Mouse (Mus musculus): ENCODE results near the gene Fcer1g.

GRCm38 (mm10) chr1:171222238-171223155 is 11.7 kb downstream of the Fcer1g start, which contains the start of gene Tomm40l:
- TF ChIP-seq CTCF (IDR thresholded peaks at IDR 0.05; ENCODE audit: control insufficient read depth, insufficient read depth, low read length) (peak; percentile 8; the same call in 1 of the 2 replicates), POLR2A (IDR thresholded peaks at IDR 0.05; ENCODE audit: borderline replicate concordance, control insufficient read depth, low read depth, low read length) (no peak)
